Mouse (Mus musculus) heart, adult 18-20 months (tissue): ENCODE results near the gene Rbm3. TPM values are rescaled to one million over a fixed set of nuclear protein-coding genes. Genes with fewer than 3 reads are reported as not detected.
A peak's percentile ranks its signal among the peaks of the same experiment; 100 is the strongest.
"Not testable (repeated sequence)": the region's sequence is repeated elsewhere in the genome, so short reads cannot be mapped to it uniquely, and the experiment has no call there.

ENCODE experiments used
- DNase-seq, 2 experiments: peaks; one replicate each; pipeline ENCODE4 v3.0.0; 2021 to 2022; ENCODE audit warnings: mixed read lengths in 1 of 2
- total RNA-seq, 2 experiments: library from RNA; stranded (reverse); gene quantifications; 2 replicates each; pipeline ENCODE4 v1.2.3; 2021

Gene Rbm3
- total RNA-seq, 2 experiments from 2014 or later: 49.9 to 88.3 TPM

DNA sequence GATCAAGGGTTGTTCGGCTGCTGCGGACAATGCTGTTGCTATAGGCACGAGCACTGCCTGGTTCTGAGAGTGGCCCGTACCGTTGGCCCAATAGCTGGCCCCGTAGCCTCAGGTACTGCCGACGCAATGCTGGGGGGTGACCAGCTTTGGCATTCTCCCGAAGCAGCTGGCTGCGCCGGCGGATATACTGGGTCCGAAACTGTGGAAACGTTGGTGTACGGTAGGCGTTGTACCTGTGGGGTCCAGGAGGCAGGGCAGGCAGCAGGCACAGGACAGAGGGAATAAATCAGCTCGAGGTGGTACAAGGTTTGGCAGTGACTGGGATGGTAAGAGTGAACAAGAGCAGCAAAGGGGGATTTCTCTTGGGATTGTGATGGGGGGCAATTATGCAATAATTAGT, 14.3 kb downstream of the Rbm3 start:
- DNase-seq: no peak

DNA sequence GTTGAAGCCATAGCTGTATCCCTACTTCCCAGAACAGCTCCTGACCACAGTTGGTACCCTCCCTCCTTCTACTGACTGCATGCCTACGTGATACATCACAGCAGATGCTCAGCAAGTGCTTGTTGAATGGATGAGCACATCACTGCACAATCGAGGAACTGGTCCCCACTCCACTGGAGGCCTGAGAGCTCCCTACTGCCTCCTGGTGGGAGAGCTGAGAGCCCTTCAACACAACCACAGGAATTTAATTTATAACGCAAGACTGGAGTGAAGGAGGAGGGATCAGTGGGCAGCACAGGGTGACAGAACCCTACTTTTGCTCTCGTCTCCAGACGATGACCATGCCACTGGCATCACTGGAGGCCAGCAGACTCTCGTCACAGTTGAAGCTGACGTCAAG, 20.4 kb downstream of the Rbm3 start:
- no peak for DNase-seq

DNA sequence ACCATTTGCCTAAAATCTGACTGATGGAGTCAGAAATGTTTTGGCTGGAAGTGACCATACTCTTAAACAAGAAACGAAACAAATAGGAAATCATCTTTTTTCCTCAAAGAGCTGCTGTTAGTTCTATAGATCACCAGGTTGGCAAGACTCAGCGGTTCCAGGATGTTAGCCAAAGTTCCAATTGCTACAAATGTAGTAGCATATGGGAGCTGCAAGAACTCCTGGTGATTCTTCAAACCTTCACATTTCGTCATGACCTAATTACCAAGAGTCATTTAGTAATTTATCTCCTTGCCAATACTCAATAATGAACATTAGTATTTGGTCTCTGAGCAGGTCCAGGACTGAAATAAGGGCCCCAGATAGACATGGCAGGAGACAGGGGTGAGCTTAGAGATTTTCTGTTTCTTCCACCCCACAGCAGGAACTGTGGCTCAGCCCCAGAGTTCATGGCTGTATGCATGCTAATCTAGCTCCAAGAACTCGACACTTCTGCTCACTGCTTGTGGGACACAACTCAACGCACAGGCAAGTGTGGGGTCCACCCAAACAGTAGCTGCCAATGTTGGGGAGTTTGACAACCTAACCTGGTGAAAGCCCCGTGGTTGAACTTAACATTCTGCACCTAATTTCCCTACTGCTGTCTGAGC, 21.7 kb downstream of the Rbm3 start:
- no peak for DNase-seq

DNA sequence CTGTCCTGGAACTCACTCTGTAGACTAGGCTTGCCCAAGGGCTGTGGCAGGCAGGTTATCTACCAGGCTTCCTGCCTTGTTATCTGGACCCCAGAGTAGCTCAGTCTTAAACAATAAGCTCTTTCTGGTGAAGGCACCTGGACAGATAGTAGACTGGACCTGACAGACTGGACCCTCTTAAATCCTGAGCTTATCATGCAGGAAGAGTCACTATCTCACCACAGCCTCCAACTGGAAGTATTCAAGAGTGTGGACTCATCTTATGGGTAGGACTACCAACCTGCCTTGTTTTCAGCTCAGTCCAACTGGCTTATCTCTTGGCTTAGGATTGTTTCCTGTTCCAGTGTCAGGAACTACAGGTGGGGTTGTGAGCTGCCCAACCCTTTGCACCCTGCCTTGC, 28.4 kb downstream of the Rbm3 start:
- DNase-seq: no peak

- no peak for DNase-seq
Observed at GRCm38 (mm10) chrX:8115275-8115674, 30.4 kb downstream of the Rbm3 start.

DNA sequence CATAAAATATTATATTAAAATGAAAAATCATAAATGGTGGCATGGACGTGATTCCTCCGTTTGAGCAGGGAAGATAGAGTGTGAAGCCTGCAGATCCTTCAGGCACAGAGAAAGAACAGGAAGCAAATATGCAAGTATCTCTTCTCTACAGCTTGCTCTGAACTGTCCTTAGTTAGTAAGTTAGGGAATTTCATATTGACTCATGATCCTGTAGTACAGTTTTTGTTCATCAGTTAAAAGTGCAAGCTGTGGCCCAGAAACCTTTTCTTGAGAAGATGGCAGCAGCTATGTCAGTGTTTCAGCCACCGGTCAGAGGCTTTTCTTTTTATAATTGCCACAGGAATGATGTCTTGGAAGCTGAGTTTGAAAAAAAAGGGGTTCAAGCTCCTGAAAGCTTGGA, 40.7 kb downstream of the Rbm3 start:
- no peak for DNase-seq

DNA sequence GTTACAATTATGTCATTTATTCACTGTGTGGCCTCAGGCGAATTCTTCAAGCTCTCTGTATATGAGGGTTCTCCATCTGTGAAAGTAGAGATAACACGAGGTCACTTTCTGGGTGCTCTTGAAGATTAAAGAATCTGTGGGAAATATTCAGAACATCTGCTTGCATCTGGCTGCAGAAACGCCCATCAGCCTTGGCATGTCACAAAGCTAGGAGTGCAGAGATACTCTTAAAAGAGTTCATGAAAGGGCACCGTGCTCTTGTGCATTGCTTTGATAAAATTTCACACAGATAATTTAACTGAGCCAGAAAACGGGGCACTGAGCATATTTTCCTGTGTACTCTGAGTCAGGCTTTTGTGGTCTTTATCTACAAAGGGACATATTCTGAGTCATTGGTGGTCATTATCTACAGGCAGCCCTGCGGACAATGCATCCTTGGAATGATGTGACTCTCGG, 43.4 kb downstream of the Rbm3 start:
- no peak for DNase-seq

DNA sequence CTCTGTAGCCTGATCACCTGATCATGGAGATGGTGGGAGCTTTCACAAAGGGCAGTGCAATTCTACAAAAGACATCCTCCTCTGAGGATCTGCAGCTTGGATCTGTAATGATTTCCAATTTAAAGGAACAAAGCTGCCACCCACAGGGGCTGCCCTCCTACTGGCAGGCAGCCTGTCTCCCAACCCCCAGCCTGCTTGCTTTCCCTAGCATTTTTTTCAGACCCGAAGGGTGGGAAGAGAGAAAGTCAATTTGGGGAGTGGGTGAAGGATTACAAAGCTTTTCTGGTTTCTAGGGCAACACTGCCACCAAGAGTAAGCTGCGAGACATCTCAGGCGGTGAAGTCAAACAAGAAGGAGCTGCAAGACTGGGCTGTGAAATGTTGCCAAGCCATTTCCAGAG, 44.7 kb downstream of the Rbm3 start:
- no peak for DNase-seq

DNA sequence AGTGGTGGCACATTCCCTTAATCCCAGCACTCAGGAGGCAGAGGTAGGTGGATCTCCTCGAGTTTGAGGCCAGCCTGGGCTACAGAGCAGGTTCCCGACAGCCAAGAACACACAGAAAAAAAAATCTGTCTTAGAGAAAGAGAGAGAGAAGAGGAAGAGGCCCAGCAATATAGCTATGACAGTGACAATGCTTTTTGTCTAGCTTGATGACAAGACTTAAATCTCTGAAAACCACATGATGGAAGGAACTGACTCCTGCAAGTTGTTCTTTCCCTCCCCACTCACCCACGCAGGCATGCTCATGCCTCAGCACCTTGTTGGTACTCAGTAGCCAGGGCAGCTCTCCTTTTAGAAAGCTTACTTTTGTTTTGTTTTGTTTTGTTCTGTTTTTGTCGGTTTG, 46.2 kb downstream of the Rbm3 start:
- DNase-seq: no peak

DNA sequence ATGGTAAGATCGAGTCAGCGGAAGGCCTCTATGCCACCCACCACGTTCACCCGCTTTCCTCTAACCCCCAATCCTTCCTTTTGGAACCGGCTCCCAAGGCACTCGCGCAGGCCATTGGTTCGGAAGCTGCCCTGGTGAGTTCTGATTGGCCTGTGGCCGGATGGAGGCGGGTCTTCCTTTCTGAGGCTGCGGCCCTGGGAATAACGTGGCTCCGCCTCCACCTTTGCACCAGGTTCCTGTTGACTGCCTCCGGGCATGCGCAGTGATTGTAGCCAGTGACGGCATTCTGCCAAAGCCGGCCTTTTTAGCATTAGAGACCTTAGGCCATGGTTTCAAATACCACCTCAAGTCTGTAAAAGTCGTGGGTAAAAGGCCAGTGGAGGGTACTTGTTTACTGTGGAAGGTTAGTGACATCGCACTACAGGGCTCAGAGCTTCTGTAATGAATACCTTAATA, 48.9 kb downstream of the Rbm3 start:
- peak; percentile 96 to 97 for DNase-seq

DNA sequence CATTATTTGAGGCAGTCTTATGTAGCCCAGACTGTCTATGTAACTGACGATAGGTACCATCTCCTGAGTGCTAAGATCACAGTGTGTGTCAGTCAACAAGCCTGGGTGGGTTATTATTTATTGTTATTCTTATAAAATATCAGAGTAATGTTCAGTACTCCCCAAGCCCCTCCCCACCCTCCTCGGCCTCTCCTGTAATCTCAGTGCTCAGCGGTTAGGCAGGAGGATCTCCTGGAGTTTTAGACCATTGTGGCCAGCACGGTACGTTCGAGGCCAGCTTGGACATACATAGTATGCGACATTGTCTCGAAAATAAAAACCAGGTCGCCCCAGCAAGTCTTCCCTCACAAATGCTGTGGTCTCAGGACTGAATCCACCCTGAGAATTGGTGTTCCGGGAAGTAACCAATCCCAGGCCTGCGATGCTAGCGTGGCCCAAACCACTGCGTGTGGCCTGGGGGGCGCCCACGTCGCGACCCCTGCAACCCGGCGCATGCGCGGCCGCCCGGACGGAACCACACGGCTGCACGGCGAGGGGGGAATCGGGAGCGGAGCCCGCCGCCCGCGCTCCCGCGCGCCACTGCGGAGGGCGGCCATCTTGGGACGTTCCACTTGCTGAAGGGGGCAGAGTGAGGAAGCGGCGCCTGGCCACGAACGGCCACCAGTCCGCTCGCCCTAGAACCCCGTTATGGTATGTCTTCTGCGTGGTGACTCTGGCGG, 49.5 kb downstream of the Rbm3 start:
- DNase-seq: peak; percentile 87 to 88

GRCm38 (mm10) chrX:8095546-8095945, 50.1 kb downstream of the Rbm3 start:
- DNase-seq: no peak

GRCm38 (mm10) chrX:8090954-8091347, 54.7 kb downstream of the Rbm3 start:
- not testable (repeated sequence) for DNase-seq

DNA sequence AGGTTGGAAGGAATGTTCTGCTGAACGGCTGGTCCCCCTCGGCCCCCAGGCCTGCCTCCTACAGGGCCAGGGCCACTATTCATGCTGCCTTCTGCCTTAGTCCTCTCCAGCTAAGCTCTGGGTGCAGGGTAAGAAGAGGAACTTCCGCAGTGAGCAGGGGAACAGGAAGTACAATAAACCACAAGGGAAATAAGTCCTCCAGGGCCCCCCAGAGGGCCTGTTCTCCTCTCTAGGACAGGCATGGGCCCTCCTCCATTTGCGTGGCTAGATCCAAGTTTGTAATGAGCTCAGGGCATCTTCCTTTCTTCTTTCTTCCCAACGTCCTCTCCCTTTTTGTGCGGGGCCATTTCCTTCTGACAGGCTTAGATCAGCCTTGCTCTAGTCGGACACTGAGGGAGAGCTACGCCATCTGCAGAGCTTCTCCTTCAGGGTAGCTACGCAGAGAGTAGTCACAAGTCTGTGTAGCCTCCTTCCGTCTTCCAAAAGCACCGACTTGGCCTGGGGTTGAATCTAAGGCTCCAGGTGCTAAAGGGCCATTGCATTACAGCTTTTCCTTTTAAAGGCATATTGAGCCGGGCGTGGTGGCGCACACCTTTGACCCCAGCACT, 55.2 kb downstream of the Rbm3 start, which contains the start of gene Was:
Gene Was (minus strand): TSS at position 153 of the 608 bp plus-strand sequence.
- DNase-seq: peak; percentile 22 to 44

DNA sequence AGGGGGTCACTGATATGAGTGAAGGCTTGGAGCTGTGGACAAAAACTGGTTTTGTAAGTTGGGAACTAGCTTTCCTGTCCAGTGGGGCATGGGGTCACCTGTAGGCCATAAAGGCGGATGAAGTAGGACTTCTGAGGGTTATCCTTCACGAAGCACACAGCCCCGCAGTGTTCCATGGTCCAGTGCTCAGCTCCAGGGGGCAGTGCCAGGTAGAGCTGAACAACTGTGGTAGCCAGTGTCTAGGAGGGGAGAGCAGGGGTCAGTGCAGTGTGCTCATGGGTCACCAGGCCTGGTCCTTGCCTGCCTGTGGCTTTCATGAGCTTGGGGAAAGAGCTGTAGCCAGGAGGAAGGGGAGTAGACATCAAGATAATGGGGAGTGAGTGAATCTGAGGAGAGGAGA, 55.9 kb downstream of the Rbm3 start:
- DNase-seq: no peak

Other genes with a start within 250 kb of the Rbm3 start
- gene Pqbp1, start 246.6 kb downstream of the Rbm3 start, total RNA-seq: 10 to 100 TPM; 21.3 to 23.5 TPM
- gene Timm17b, start 246.5 kb downstream of the Rbm3 start, total RNA-seq: 10 to 100 TPM; 47.2 to 49.7 TPM
- not detected for gene Gm10491, start 238.0 kb downstream of the Rbm3 start, total RNA-seq
- not detected for gene Gm10490, start 236.3 kb downstream of the Rbm3 start, total RNA-seq
- under 1 TPM in 1 of 2 experiments, not detected in 1; 0.12 TPM for gene Pcsk1n, start 226.1 kb downstream of the Rbm3 start, total RNA-seq
- gene Eras, start 217.3 kb downstream of the Rbm3 start, total RNA-seq: not detected
- 10 to 100 TPM; 10.4 to 11.3 TPM for gene Hdac6, start 198.0 kb downstream of the Rbm3 start, total RNA-seq
- gene Gata1, start 167.8 kb downstream of the Rbm3 start, total RNA-seq: not detected
- gene Glod5, start 127.4 kb downstream of the Rbm3 start, total RNA-seq: not detected
- gene Suv39h1, start 71.1 kb downstream of the Rbm3 start, total RNA-seq: 1 to 10 TPM; 4.0 to 4.5 TPM
- gene Was, start 55.4 kb downstream of the Rbm3 start, total RNA-seq: 1 to 10 TPM; 1.5 to 3.5 TPM
- 10 to 100 TPM; 34.0 to 39.1 TPM for gene Wdr13, start 13.0 kb downstream of the Rbm3 start, total RNA-seq
- gene Tbc1d25, start 30.3 kb upstream of the Rbm3 start, total RNA-seq: 1 to 10 TPM; 4.0 to 4.3 TPM
- gene Ebp, start 47.6 kb upstream of the Rbm3 start, total RNA-seq: 10 to 100 TPM; 17.7 to 20.0 TPM
- gene Porcn, start 60.6 kb upstream of the Rbm3 start, total RNA-seq: 1 to 10 TPM; 2.0 to 3.0 TPM
- 10 to 100 TPM in 1 of 2 experiments, 1 to 10 TPM in 1; 9.8 to 12.2 TPM for gene Ftsj1, start 106.5 kb upstream of the Rbm3 start, total RNA-seq
- under 1 TPM; 0.36 to 0.67 TPM for gene Slc38a5, start 125.3 kb upstream of the Rbm3 start, total RNA-seq
- not detected for gene Ssxb10, start 181.5 kb upstream of the Rbm3 start, total RNA-seq
- gene Ssxb9, start 221.1 kb upstream of the Rbm3 start, total RNA-seq: not detected